In the genomic region with DNA sequence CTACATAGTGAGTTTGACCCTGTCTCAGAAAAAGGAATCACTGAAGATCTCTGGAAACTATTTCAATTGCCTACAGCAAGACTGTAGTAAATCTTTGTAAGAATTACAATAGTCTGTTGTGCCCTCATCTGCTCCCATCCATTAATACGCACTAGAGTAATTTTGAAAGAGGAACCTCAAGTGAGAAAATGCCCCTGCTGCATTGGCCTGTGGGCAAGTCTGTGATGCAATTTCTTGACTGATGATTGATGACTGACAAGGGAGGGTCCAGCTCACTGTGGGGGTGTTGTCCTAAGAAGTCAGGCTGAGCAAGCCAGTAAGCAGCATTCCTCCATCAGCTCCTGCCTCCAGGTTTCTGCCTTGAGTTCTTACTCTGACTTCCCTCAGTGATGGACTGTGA, we compare ENCODE assay signal across 25 mouse cellular contexts.
"Had no signal": no experiment of that assay in that cellular context is flagged by ENCODE, and none has a peak within 500 bp of the region (broad histone marks: within the 10 kb centered on the region; RNA-seq: fewer than 3 reads in every experiment).

No protein-coding gene starts in this region.

- H3K9ac ChIP-seq: heart, embryonic 13.5 days; heart, embryonic 15.5 days; hindbrain, embryonic 13.5 days; hindbrain, embryonic 15.5 days; limb, embryonic 13.5 days; limb, embryonic 15.5 days; liver, embryonic 12.5 days had no signal

- ATAC-seq: hindbrain, postnatal 0 days; intestine, embryonic 16.5 days; liver, embryonic 12.5 days had no signal

- DNase-seq: gastrocnemius, adult 2 months; gastrocnemius, postnatal 10 days; gastrocnemius, postnatal 25 days; heart, adult 18-20 months; heart, postnatal 14 days; heart, postnatal 36 days; kidney, adult 18-20 months; kidney, adult 8-10 months; kidney, postnatal 10 days; kidney, postnatal 25 days; kidney, postnatal 4 days; layer of hippocampus, adult 9-11 months; layer of hippocampus, postnatal 36 days; left cerebral cortex, postnatal 4 days had no signal

- H3K27ac ChIP-seq: gastrocnemius, adult 2 months; heart, embryonic 13.5 days; heart, embryonic 15.5 days; hindbrain, postnatal 0 days; layer of hippocampus, adult 2 months; limb, embryonic 13.5 days; limb, embryonic 15.5 days; liver, embryonic 12.5 days had no signal

- H3K4me1 ChIP-seq: liver, embryonic 12.5 days had no signal

- H3K9me3 ChIP-seq: heart, embryonic 13.5 days; heart, embryonic 15.5 days; hindbrain, embryonic 13.5 days; hindbrain, embryonic 15.5 days; limb, embryonic 13.5 days; limb, embryonic 15.5 days; liver, embryonic 12.5 days had no signal

- H3K4me2 ChIP-seq: heart, embryonic 11.5 days; heart, embryonic 13.5 days; heart, embryonic 15.5 days; hindbrain, embryonic 13.5 days; hindbrain, embryonic 15.5 days; limb, embryonic 13.5 days; limb, embryonic 15.5 days; liver, embryonic 12.5 days had no signal

- H3K4me3 ChIP-seq: gastrocnemius, adult 2 months; heart, embryonic 13.5 days; heart, embryonic 15.5 days; hindbrain, embryonic 13.5 days; hindbrain, embryonic 15.5 days; layer of hippocampus, adult 2 months; limb, embryonic 13.5 days; limb, embryonic 15.5 days; liver, embryonic 12.5 days had no signal

- H3K36me3 ChIP-seq: heart, embryonic 13.5 days; heart, embryonic 15.5 days; hindbrain, embryonic 13.5 days; hindbrain, embryonic 15.5 days; limb, embryonic 13.5 days; limb, embryonic 15.5 days; liver, embryonic 12.5 days had no signal
